Mouse (Mus musculus) brain, embryonic 14.5 days (tissue): ENCODE data around the gene Dstn.

Source experiments
- CTCF ChIP-seq: fragments of 200-500 bp; IDR thresholded peaks from 2 replicates; pipeline ENCODE4 v1.5.1; 2012; ENCODE audit warnings: inconsistent platforms, mild to moderate bottlenecking, moderate library complexity, borderline replicate concordance; ENCODE audit not compliant: insufficient read depth, insufficient read length; ENCODE audit errors: extremely low read depth
- POLR2A ChIP-seq: fragments of 200-500 bp; IDR thresholded peaks from 2 replicates; pipeline ENCODE4 v1.6.1; 2012; ENCODE audit warnings: mild to moderate bottlenecking, inconsistent platforms, borderline replicate concordance; ENCODE audit not compliant: poor library complexity, insufficient read depth, insufficient read length, severe bottlenecking; ENCODE audit errors: extremely low read depth

- TF ChIP-seq POLR2A (no peak), CTCF (no peak)
Observed at GRCm38 (mm10) chr2:143882606-143883288, 32.4 kb upstream of the Dstn start.
